In genomic region chr11:21994377-21995370, GRCm38 (mm10) we compare ENCODE assay signal across 9 mouse cellular contexts. TPM values are rescaled to one million over a fixed set of nuclear protein-coding genes. Genes with fewer than 3 reads are reported as not detected.
DNase-seq lines count a peak whose midpoint lies in the region; ATAC-seq lines count a peak whose summit lies in the region.
"Had no signal": no experiment of that assay in that cellular context is flagged by ENCODE, and none has a peak within 500 bp of the region (broad histone marks: within the 10 kb centered on the region; RNA-seq: fewer than 3 reads in every experiment).

No protein-coding gene starts in this region.

- 0 out of 2 replicates have a peak overlapping the region, but pooled peaks have one; percentile 6 for H3K4me2 ChIP-seq in hindbrain, embryonic 14.5 days (replicated peaks)
- no peak overlapping the region for H3K4me2 ChIP-seq in hindbrain, embryonic 16.5 days (ENCODE audit: low read length)
- H3K4me2 ChIP-seq in forebrain, embryonic 16.5 days (ENCODE audit: low read length), result peak overlapping the region; percentile 68
- H3K4me2 ChIP-seq: liver, embryonic 15.5 days had no signal

- H3K9ac ChIP-seq in hindbrain, embryonic 14.5 days, result no peak overlapping the region
- H3K9ac ChIP-seq in hindbrain, embryonic 16.5 days (ENCODE audit: low read depth, low read length), result no peak overlapping the region
- no peak overlapping the region for H3K9ac ChIP-seq in forebrain, embryonic 16.5 days (replicated peaks; ENCODE audit: low read depth, low read length)
- H3K9ac ChIP-seq: liver, embryonic 15.5 days had no signal

- H3K27me3 ChIP-seq in hindbrain, embryonic 14.5 days (ENCODE audit: control insufficient read depth, insufficient read depth, low read length), result peaks cover 86% of the 10 kb centered on the region
- peaks cover 44% of the 10 kb centered on the region for H3K27me3 ChIP-seq in hindbrain, embryonic 16.5 days (replicated peaks; ENCODE audit: control insufficient read depth, insufficient read depth, low read length)
- peaks cover 12% of the 10 kb centered on the region for H3K27me3 ChIP-seq in forebrain, embryonic 16.5 days (replicated peaks; ENCODE audit: control insufficient read depth, insufficient read depth, low read length)

- no peaks in the 10 kb centered on the region; the same call in 1 of the 2 replicates for H3K4me1 ChIP-seq in hindbrain, embryonic 14.5 days (replicated peaks; ENCODE audit: control insufficient read depth, insufficient read depth, low read length)
- peaks cover 10% of the 10 kb centered on the region; the same call in 1 of the 2 replicates for H3K4me1 ChIP-seq in hindbrain, embryonic 16.5 days (ENCODE audit: control insufficient read depth, insufficient read depth, low read depth, low read length)
- H3K4me1 ChIP-seq in forebrain, embryonic 16.5 days (replicated peaks; ENCODE audit: control insufficient read depth, insufficient read depth, low read length), result peaks cover 26% of the 10 kb centered on the region

- H3K9me3 ChIP-seq in hindbrain, embryonic 14.5 days (ENCODE audit: control insufficient read depth, low read length), result no peaks in the 10 kb centered on the region
- H3K9me3 ChIP-seq in hindbrain, embryonic 16.5 days (ENCODE audit: control insufficient read depth, low read length), result peaks cover 2% of the 10 kb centered on the region
- no peaks in the 10 kb centered on the region for H3K9me3 ChIP-seq in forebrain, embryonic 16.5 days (ENCODE audit: control insufficient read depth, low read length)
- H3K9me3 ChIP-seq: liver, embryonic 15.5 days had no signal

- DNase-seq in hindbrain, embryonic 14.5 days (ENCODE audit: low spot score), result peak; percentile 42
- DNase-seq in urinary bladder, postnatal 25 days (ENCODE audit: low spot score), result peak; percentile 6
- no peak for DNase-seq in urinary bladder, postnatal 14 days (ENCODE audit: low spot score)
- DNase-seq in natural killer cell, adult 2 months (ENCODE audit: low spot score in 2 of 2), result no peak
- no peak for DNase-seq in right cerebral cortex, postnatal 14 days
- no peak for DNase-seq in spleen, adult 18-20 months

- H3K36me3 ChIP-seq in hindbrain, embryonic 14.5 days (replicated peaks; ENCODE audit: control insufficient read depth, insufficient read depth), result no peaks in the 10 kb centered on the region
- H3K36me3 ChIP-seq in hindbrain, embryonic 16.5 days (ENCODE audit: control insufficient read depth, insufficient read depth, low read length), result no peaks in the 10 kb centered on the region
- no peaks in the 10 kb centered on the region for H3K36me3 ChIP-seq in forebrain, embryonic 16.5 days (ENCODE audit: control insufficient read depth, insufficient read depth)
- H3K36me3 ChIP-seq: liver, embryonic 15.5 days had no signal

- 5% methylated on average over 34 of the region's 34 CpGs for WGBS in hindbrain, embryonic 14.5 days
- WGBS in hindbrain, embryonic 16.5 days, result 2% methylated on average over 34 of the region's 34 CpGs
- WGBS in forebrain, embryonic 16.5 days, result 5% methylated on average over 34 of the region's 34 CpGs

- no peak overlapping the region for H3K4me3 ChIP-seq in hindbrain, embryonic 14.5 days (replicated peaks; ENCODE audit: low read length)
- no peak overlapping the region for H3K4me3 ChIP-seq in hindbrain, embryonic 16.5 days (ENCODE audit: low read length)
- H3K4me3 ChIP-seq in forebrain, embryonic 16.5 days (replicated peaks; ENCODE audit: low read length), result peak overlapping the region; percentile 32
- H3K4me3 ChIP-seq: liver, embryonic 15.5 days had no signal

- ATAC-seq in hindbrain, embryonic 14.5 days (ENCODE audit: low FRiP score), result no peak
- no peak for ATAC-seq in hindbrain, embryonic 16.5 days
- ATAC-seq in forebrain, embryonic 16.5 days, result peak; percentile 26

- H3K27ac ChIP-seq in hindbrain, embryonic 14.5 days, result no peak overlapping the region
- no peak overlapping the region for H3K27ac ChIP-seq in hindbrain, embryonic 16.5 days (ENCODE audit: low read depth, low read length)
- H3K27ac ChIP-seq in forebrain, embryonic 16.5 days (ENCODE audit: low read length), result no peak overlapping the region
- H3K27ac ChIP-seq: liver, embryonic 15.5 days had no signal

RNA-seq across cellular contexts. Expression of gene Otx1, which starts 8.0 kb away (rescaled TPM):
- 0.37 and 1.6 TPM in 2 replicates for polyA plus RNA-seq in hindbrain, embryonic 14.5 days (2014; fragmentation: Nextera tagmentation; extraction: Ambion mirVana)
- 0.51 and 0.92 TPM in 2 replicates for polyA plus RNA-seq in hindbrain, embryonic 16.5 days (2015; fragmentation: Nextera tagmentation; extraction: Ambion mirVana)
- polyA plus RNA-seq in forebrain, embryonic 16.5 days (2015; fragmentation: Nextera tagmentation; extraction: Ambion mirVana), result 9.3 and 9.5 TPM in 2 replicates
- polyA plus RNA-seq: liver, embryonic 15.5 days had no signal

Comparison
In these comparisons a context has a peak if more than half of its experiments do, and no peak if none do; other contexts are left out.
1. DNase-seq: peak in hindbrain, embryonic 14.5 days (single experiment) and urinary bladder, postnatal 25 days (single experiment); none in urinary bladder, postnatal 14 days (single experiment), natural killer cell, adult 2 months (0 of 2), right cerebral cortex, postnatal 14 days (single experiment) and spleen, adult 18-20 months (0 of 2).